Mouse (Mus musculus) midbrain, embryonic 14.5 days (tissue): ENCODE measurements at regions not wholly inside any gene's neighbourhood (a gene's known extent, or its start where the extent isn't known, plus 50 kb on each side); places are given as distances from the start of the nearest gene placed in this dataset.

Source experiments
- ATAC-seq: fragments of 200-750 bp; cut with Nextera tagmentation; 2 replicates; pipeline ENCODE4 v1.8.0; 2017; ENCODE audit warnings: moderate number of reproducible peaks, moderate library complexity; ENCODE audit not compliant: low FRiP score, low TSS enrichment
- DNase-seq: peaks from one replicate; pipeline ENCODE4 v3.0.0-alpha.2; 2015
- H3K27ac ChIP-seq: fragments of 300-500 bp; sonication (generic); replicated peaks from 2 replicates; pipeline ENCODE4 v1.5.1; 2014; ENCODE audit warnings: mild to moderate bottlenecking, low read depth, low read length, moderate library complexity
- H3K27me3 ChIP-seq: fragments of 300-500 bp; sonication (generic); 2 replicates; pipeline ENCODE4 v1.6.1; 2014; ENCODE audit warnings: low read length, control low read depth, mixed read lengths; ENCODE audit not compliant: control insufficient read depth, insufficient read depth
- H3K36me3 ChIP-seq: fragments of 300-500 bp; sonication (generic); 2 replicates; pipeline ENCODE4 v1.6.1; 2014; ENCODE audit warnings: low read length, control low read depth; ENCODE audit not compliant: control insufficient read depth, insufficient read depth
- H3K4me1 ChIP-seq: fragments of 300-500 bp; sonication (generic); 2 replicates; pipeline ENCODE4 v1.6.1; 2014; ENCODE audit warnings: mild to moderate bottlenecking, antibody characterized with exemption, low read length, control low read depth; ENCODE audit not compliant: control insufficient read depth, insufficient read depth
- H3K4me2 ChIP-seq: fragments of 300-500 bp; sonication (generic); 2 replicates; pipeline ENCODE4 v1.6.1; 2014; ENCODE audit warnings: mild to moderate bottlenecking, low read length, moderate library complexity
- H3K4me3 ChIP-seq: fragments of 300-500 bp; sonication (generic); replicated peaks from 2 replicates; pipeline ENCODE4 v1.5.1; 2014; ENCODE audit warnings: low read depth, low read length
- H3K9ac ChIP-seq: fragments of 300-500 bp; sonication (generic); replicated peaks from 2 replicates; pipeline ENCODE4 v1.6.1; 2014; ENCODE audit warnings: mild to moderate bottlenecking, low read length, moderate library complexity
- H3K9me3 ChIP-seq: fragments of 300-500 bp; sonication (generic); 2 replicates; pipeline ENCODE4 v1.6.1; 2016; ENCODE audit warnings: low read length, control low read depth, mixed read lengths; ENCODE audit not compliant: control insufficient read depth
- WGBS: fragments of 180-500 bp; shearing (Covaris S2); extraction: QIAGEN DNeasy Blood & Tissue Kit; methylation state at CpG from one replicate; pipeline ENCODE4 v1.1.7; 2014; 5-methylcytosine and 5-hydroxymethylcytosine counted together

GRCm38 (mm10) chr10:98837289-98838181 lies 76.7 kb upstream of the Atp2b1 start:
- 71% methylated on average over 16 of the region's 16 CpGs for WGBS
- Histone ChIP-seq H3K27me3 (no peaks in the 10 kb centered on the region), H3K9ac (no peak overlapping the region), H3K4me1 (no peaks in the 10 kb centered on the region), H3K9me3 (peaks cover 4% of the 10 kb centered on the region), H3K36me3 (no peaks in the 10 kb centered on the region), H3K27ac (no peak overlapping the region), H3K4me2 (no peak overlapping the region), H3K4me3 (no peak overlapping the region)
- no peak for DNase-seq
- no peak for ATAC-seq

- WGBS = 95% methylated on average over 8 of the region's 8 CpGs
- no peak for ATAC-seq
- no peaks in the 10 kb centered on the region for H3K27me3 ChIP-seq
These were observed 75.1 kb upstream of the Atp2b1 start for GRCm38 (mm10) chr10:98838926-98839679.

GRCm38 (mm10) chr10:98839963-98840362 lies 74.2 kb upstream of the Atp2b1 start:
- WGBS = 95% methylated on average over 11 of the region's 11 CpGs
- H3K27ac ChIP-seq = no peak overlapping the region
- no peak overlapping the region for H3K4me2 ChIP-seq
- no peaks in the 10 kb centered on the region for H3K36me3 ChIP-seq
- H3K9ac ChIP-seq = no peak overlapping the region
- H3K4me1 ChIP-seq = no peaks in the 10 kb centered on the region
- no peak overlapping the region for H3K4me3 ChIP-seq
- H3K27me3 ChIP-seq = no peaks in the 10 kb centered on the region
- peaks cover 25% of the 10 kb centered on the region for H3K9me3 ChIP-seq
- ATAC-seq (no peak), DNase-seq (no peak)

More at GRCm38 (mm10) chr10:98838926-98839679, 75.1 kb upstream of the Atp2b1 start:
- H3K9me3 ChIP-seq = peaks cover 18% of the 10 kb centered on the region
- H3K4me2 ChIP-seq = no peak overlapping the region
- H3K4me1 ChIP-seq = no peaks in the 10 kb centered on the region
- no peak for DNase-seq
- no peaks in the 10 kb centered on the region for H3K36me3 ChIP-seq
- no peak overlapping the region for H3K27ac ChIP-seq
- H3K9ac ChIP-seq = no peak overlapping the region
- no peak overlapping the region for H3K4me3 ChIP-seq

GRCm38 (mm10) chr10:98840411-98840810 lies 73.8 kb upstream of the Atp2b1 start:
- no peaks in the 10 kb centered on the region for H3K27me3 ChIP-seq
- H3K4me3 ChIP-seq = no peak overlapping the region
- H3K9ac ChIP-seq = no peak overlapping the region
- H3K4me1 ChIP-seq = no peaks in the 10 kb centered on the region
- H3K4me2 ChIP-seq = no peak overlapping the region
- no peak overlapping the region for H3K27ac ChIP-seq
- ATAC-seq (no peak), DNase-seq (no peak)
- 93% methylated on average over 8 of the region's 8 CpGs for WGBS
- H3K36me3 ChIP-seq = no peaks in the 10 kb centered on the region
- H3K9me3 ChIP-seq = peaks cover 25% of the 10 kb centered on the region

GRCm38 (mm10) chr10:98840957-98841831 lies 73.0 kb upstream of the Atp2b1 start:
- no peak overlapping the region for H3K4me2 ChIP-seq
- no peaks in the 10 kb centered on the region for H3K27me3 ChIP-seq
- no peak overlapping the region for H3K27ac ChIP-seq
- no peak overlapping the region for H3K9ac ChIP-seq
- H3K36me3 ChIP-seq = no peaks in the 10 kb centered on the region
- no peaks in the 10 kb centered on the region for H3K4me1 ChIP-seq
- no peak overlapping the region for H3K4me3 ChIP-seq
- no peak for ATAC-seq
- DNase-seq = no peak
- 90% methylated on average over 13 of the region's 13 CpGs for WGBS
- H3K9me3 ChIP-seq = peaks cover 25% of the 10 kb centered on the region

- peaks cover 25% of the 10 kb centered on the region for H3K9me3 ChIP-seq
- no peaks in the 10 kb centered on the region for H3K4me1 ChIP-seq
- 86% methylated on average over 3 of the region's 3 CpGs for WGBS
- no peak for DNase-seq
- H3K36me3 ChIP-seq = no peaks in the 10 kb centered on the region
- no peak overlapping the region for H3K4me2 ChIP-seq
- ATAC-seq = no peak
- H3K9ac ChIP-seq = no peak overlapping the region
- H3K27me3 ChIP-seq = no peaks in the 10 kb centered on the region
- H3K4me3 ChIP-seq = no peak overlapping the region
- H3K27ac ChIP-seq = no peak overlapping the region
These were observed 72.3 kb upstream of the Atp2b1 start for GRCm38 (mm10) chr10:98841860-98842259.

- Histone ChIP-seq H3K27ac (no peak overlapping the region), H3K4me2 (no peak overlapping the region), H3K9ac (no peak overlapping the region), H3K9me3 (peaks cover 25% of the 10 kb centered on the region), H3K36me3 (no peaks in the 10 kb centered on the region), H3K4me3 (no peak overlapping the region), H3K27me3 (no peaks in the 10 kb centered on the region), H3K4me1 (no peaks in the 10 kb centered on the region)
- 93% methylated on average over 1 of the region's 1 CpGs for WGBS
- DNase-seq (no peak), ATAC-seq (no peak)
These were observed 71.5 kb upstream of the Atp2b1 start for GRCm38 (mm10) chr10:98842721-98843120.

- no peak overlapping the region for H3K4me2 ChIP-seq
- no peak overlapping the region for H3K27ac ChIP-seq
- no peaks in the 10 kb centered on the region for H3K27me3 ChIP-seq
- WGBS = 90% methylated on average over 3 of the region's 3 CpGs
- no peak overlapping the region for H3K4me3 ChIP-seq
- H3K9me3 ChIP-seq = peaks cover under 1% of the 10 kb centered on the region; the same call in 1 of the 2 replicates
- no peaks in the 10 kb centered on the region for H3K36me3 ChIP-seq
- no peak overlapping the region for H3K9ac ChIP-seq
- DNase-seq (no peak), ATAC-seq (no peak)
- no peaks in the 10 kb centered on the region for H3K4me1 ChIP-seq
These were observed 64.4 kb upstream of the Atp2b1 start for GRCm38 (mm10) chr10:98849851-98850250.
